Mouse (Mus musculus) urinary bladder, postnatal 10 days (tissue): ENCODE data around the gene Invs.

ENCODE experiments used
- DNase-seq: peaks from one replicate; pipeline ENCODE4 v3.0.0; 2022; ENCODE audit warnings: low spot score

Gene Invs

GRCm38 (mm10) chr4:48279498-48280134 lies at the start of gene Invs, which contains the start of gene Erp44:
TSS of gene Invs (plus strand) at chr4:48279760.
TSS of gene Erp44 (minus strand) at chr4:48279558.
- peak; percentile 58 for DNase-seq

- no peak for DNase-seq
Observed at GRCm38 (mm10) chr4:48236721-48237120, 42.8 kb upstream of the Invs start.

- no peak for DNase-seq
Observed at GRCm38 (mm10) chr4:48239046-48239445, 40.5 kb upstream of the Invs start.

GRCm38 (mm10) chr4:48242482-48242881 lies 37.1 kb upstream of the Invs start:
- no peak for DNase-seq

GRCm38 (mm10) chr4:48243737-48244136 lies 35.8 kb upstream of the Invs start:
- DNase-seq: no peak

- DNase-seq: no peak
Observed at GRCm38 (mm10) chr4:48244280-48244679, 35.3 kb upstream of the Invs start.

- DNase-seq: no peak
Observed at GRCm38 (mm10) chr4:48253266-48253665, 26.3 kb upstream of the Invs start.

- DNase-seq: no peak
Observed at GRCm38 (mm10) chr4:48258045-48258444, 21.5 kb upstream of the Invs start.

GRCm38 (mm10) chr4:48267683-48268082 lies 11.9 kb upstream of the Invs start:
- DNase-seq: no peak

GRCm38 (mm10) chr4:48268127-48268526 lies 11.4 kb upstream of the Invs start:
- no peak for DNase-seq

GRCm38 (mm10) chr4:48270532-48270931 lies 9.0 kb upstream of the Invs start:
- DNase-seq: no peak

GRCm38 (mm10) chr4:48271838-48272237 lies 7.7 kb upstream of the Invs start:
- no peak for DNase-seq

GRCm38 (mm10) chr4:48273119-48273829 lies 6.3 kb upstream of the Invs start:
- DNase-seq: no peak

GRCm38 (mm10) chr4:48275736-48276135 lies 3.8 kb upstream of the Invs start:
- DNase-seq: no peak

GRCm38 (mm10) chr4:48277011-48277410 lies 2.5 kb upstream of the Invs start:
- no peak for DNase-seq

- DNase-seq: no peak
Observed at GRCm38 (mm10) chr4:48278757-48279497, 633 bp upstream of the Invs start.

- DNase-seq: no peak
Observed at GRCm38 (mm10) chr4:48281121-48281520, 1.6 kb downstream of the Invs start.

- no peak for DNase-seq
Observed at GRCm38 (mm10) chr4:48287086-48287757, 7.7 kb downstream of the Invs start.

- DNase-seq: no peak
Observed at GRCm38 (mm10) chr4:48314814-48315213, 35.3 kb downstream of the Invs start.

- no peak for DNase-seq
Observed at GRCm38 (mm10) chr4:48316036-48316435, 36.5 kb downstream of the Invs start.

GRCm38 (mm10) chr4:48321276-48321675 lies 41.7 kb downstream of the Invs start:
- DNase-seq: no peak

- DNase-seq: no peak
Observed at GRCm38 (mm10) chr4:48322095-48322494, 42.5 kb downstream of the Invs start.
